Mouse (Mus musculus) frontal cortex, postnatal 14 days (tissue): ENCODE data around the gene Fndc7.
"Not testable (repeated sequence)": the region's sequence is repeated elsewhere in the genome, so short reads cannot be mapped to it uniquely, and the experiment has no call there.

Experiments
- DNase-seq, 2 experiments: peaks; one replicate each; pipeline ENCODE4 v3.0.0; 2022; ENCODE audit warnings: low spot score in 2 of 2

The Fndc7 gene

DNA sequence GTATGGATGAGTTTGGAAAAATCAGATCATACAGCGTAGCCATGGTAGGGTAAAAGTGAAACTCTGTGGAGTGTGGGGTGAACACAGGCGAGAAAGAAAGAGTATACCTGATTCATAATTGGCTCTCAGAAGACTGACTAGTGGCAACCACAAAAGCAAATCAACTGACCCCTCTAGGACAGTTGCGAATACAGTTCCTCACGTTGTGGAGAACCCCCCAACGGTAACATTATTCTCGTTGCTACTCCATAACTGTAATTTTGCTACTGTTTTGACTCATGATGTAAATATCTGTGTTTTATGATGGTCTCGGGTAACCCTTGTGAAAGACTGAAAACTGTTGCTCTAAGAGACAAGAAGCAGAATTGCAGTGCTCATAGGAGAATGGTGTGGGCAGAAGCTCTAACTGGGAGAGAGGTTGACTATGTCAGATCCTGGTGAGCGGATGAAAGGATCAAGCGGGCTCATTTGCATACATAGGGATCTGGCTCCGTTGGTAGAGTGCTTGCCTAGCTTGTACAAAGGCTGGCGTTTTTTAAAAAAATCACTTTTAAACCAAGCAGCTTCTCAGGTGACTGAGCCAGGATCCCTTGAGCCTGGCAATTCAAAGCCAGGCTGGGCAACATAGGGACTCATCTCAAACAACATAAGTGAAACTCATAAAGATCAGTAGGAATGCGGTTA lies 2.7 kb downstream of the Fndc7 start:
- no peak for DNase-seq

DNA sequence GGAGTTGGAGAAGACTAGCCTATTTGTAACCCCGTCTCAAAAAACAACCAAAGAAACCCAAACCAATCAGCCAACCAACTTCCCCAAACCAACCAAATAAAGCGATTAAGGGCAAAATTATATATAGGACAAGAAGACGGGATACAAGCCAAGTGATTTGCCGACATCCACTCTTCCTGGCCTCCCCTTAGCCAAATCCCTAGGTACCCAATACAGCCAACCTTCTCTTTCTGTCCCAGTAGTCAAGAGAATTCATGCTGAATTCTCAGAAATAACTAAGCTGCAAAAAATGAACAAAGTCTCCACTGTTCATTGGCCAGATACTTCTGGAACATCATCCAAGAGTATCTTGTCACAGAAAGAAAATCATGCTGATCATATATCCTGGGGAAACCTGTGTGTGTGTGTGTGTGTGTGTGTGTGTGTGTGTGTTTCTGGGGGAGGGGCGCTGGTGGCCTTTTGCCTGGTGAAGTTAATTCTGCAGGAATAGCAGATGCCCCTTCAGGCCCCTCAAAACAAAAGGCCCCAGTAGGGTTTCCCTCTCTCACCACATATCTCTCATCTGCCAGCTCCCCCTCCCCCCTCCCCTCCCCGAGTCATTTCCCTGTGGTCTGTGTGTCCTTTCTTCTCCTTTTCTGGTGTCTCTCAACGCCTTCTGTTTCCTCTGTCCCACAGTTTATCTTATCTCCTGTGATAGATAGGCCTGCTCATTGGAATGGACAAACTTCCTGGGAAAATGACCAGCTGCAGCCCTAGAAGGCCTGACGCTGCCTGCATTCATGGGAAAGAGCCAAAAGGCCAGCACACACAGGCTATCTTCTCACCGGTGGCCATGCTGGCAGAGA lies 3.9 kb downstream of the Fndc7 start:
- no peak for DNase-seq

DNA sequence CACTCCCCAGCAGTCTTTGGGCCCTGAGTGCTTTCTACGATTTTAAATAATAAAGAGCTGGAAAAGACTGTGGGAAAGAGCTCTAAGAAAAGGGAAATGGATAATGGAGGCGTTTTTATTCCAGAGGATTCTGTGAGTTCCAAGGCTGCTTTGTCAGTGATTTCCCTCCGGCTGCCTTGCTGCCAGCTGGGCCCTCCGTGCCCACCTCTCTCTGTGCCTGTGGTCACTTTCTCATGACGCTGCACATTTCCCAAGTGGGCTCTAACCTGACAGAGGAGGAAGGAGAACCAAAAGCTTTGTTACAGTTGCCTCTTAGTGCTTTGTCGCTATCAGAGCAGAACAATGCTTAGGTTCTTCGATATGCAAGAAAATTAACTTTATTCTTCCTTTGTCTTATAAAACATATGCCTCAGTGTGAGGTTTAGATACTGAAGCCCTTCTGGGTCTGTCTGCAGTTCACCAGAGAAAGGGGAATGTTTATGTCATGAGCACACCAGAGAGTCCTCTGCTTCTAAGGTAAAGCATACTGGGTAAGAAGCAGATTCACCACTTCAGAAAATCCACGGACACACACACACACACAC lies 5.0 kb downstream of the Fndc7 start:
- no peak for DNase-seq

DNA sequence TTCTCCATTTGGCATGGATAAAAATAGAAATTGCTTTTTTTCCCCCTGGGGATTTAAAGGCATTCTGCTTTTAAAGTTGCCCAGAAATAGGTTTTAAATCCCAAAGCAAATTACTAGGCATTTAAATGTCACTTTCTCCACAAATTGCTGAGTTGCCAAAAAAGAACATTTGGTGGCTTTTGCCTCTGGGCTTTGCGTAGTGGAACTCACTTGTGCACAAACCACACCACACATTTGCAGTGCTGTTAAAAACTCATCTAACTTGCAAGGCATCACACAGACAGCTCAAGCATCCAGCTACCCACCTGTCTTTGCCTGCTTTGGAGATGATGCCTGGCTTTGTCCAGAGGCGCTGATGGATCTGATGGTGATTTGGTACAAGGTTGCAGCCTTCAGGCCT lies 6.7 kb downstream of the Fndc7 start:
- no peak for DNase-seq

DNA sequence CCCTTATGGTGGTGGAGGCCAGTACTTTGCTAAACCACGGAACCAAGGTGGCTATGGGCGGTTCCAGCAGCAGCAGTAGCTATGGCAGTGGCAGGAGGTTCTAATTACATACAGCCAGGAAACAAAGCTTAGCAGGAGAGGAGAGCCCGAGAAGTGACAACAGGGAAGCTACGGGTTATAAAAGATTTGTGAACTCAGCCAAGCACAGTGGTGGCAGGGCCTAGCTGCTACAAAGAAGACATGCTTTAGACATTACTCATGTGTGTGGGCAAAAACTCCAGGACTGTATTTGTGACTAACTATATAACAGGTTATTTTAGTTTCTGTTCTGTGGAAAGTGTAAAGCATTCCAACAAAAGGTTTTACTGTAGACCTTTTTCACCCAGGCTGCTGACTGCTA lies 7.9 kb downstream of the Fndc7 start:
- DNase-seq: not testable (repeated sequence)

DNA sequence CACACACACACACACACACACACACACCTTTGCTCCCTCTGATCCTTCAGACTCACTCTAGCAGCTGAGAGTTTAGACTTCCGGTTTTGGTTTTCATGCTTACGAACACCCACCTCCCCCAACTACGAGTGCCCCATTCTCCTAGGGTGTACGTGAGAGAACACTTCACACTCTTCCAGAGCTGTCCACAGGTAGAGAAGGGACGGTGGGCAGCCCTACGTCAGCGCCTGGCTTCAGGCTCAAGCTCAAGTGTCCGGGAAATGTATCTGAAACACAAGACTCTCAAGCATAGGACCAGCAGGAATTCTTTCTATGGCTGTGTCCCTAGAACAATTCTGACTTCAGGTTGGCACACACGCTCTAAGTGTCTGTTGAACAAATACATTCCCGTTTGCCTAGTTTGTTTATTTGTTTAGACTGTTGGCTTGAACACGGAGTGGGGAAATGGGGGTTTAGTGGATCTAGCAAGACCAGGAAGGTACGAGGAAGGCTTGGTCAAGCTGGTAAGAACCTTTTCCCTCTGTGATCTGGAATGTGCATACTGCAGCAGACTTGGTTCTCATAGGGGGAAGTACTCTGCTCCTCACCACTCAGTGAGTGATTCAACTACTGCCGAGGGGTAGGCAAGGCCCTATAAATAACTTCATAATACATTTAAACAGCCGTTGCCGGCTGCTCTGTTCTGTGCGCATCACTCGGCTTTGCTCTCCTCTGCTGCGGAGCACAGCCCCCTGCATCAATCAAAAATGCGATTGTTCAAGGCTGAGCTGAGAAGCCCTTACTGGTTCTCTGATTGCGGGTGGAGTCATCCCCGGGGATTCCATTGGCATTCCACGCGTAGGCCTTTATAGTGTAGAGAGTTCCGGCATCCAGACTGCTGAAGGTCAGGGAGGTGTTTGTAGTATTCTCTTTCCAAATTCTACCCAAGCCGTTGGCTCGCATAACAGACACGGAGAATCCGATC lies 9.0 kb downstream of the Fndc7 start:
- DNase-seq: peak in 1 of 2 experiments; percentile 33

DNA sequence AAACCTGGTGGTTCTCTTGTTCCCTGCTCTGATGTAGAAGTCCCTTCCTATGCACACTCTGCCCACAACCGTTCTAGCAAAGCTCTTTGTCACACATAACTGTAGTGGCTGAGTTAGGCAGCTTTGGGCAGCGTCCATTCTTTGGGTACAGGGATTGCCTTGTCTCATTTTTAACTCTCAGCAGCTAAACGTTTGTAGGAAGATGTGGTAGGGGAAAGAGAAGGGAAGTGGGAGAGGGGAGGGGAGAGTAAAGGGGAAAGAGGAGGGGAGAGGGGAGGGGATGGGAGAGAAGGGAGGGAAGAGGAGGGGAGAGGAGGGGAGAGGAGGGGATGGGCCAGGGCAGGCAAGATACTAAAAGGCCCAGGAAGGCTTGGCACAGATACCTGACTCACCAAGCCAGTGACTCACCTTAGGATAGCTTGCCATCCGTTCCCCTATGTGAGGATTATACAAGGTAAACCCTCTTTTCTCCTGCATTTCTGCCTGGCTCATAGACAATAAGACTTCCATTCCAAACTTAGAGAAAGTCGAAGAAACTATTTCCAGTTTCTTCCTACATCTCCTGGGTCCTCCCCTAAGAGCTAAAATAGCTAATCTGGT lies 9.9 kb downstream of the Fndc7 start:
- no peak for DNase-seq

DNA sequence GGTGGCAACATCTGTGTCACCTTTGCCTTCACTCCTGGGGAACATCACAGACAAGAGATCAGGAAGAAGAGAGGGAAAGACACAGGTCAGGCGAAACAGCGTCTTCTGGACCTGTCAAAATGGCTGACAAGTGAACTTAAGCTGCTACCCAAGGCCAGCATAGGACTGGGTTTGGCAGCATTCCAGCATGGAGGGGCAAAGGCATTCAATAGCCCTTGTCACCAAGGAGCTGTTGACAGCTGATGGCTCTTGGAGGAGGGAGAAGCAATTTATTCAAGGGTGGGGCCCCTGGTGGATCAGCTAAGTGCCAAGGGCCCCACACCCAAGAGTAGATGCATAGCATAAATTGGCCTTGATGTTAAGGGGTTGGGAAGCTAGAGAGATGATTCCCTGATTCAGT lies 10.7 kb downstream of the Fndc7 start:
- DNase-seq: no peak

DNA sequence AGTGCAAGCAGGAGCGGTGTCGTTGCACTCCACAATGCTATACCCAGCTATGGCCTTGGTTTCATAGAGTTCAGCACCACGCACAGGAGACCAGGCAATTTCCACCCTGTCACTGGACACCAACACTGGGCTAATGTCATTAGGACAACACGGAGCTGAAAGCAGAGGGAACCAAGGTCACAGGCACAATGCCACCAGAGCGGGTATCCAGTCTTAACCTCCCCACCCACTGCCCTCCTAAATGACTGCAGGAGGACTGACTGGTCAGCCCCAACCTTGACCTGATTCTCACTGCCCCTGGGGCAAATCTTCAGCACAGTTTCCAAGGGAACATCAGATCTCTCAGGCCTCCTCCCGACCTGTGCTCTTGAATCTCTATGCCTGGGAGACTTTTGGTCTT lies 19.2 kb downstream of the Fndc7 start:
- DNase-seq: no peak

DNA sequence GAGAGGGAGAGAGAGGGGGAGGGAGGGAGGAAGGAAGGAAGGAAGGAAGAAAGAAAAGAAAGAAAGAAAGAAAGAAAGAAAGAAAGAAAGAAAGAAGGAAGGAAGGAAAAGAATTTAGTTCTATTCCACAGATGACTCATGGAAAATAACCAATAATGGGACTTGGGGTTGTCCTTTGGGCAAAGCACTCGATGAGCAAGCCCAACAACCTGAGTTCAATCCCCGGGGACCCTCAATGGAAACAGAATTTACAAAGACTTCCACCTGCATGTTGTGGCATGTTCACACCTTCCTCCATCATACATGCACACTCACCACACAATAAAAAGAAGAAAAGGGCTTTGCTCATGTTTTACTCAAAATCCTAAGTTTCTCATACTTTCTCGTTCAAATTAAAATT lies 22.4 kb downstream of the Fndc7 start:
- DNase-seq: no peak

DNA sequence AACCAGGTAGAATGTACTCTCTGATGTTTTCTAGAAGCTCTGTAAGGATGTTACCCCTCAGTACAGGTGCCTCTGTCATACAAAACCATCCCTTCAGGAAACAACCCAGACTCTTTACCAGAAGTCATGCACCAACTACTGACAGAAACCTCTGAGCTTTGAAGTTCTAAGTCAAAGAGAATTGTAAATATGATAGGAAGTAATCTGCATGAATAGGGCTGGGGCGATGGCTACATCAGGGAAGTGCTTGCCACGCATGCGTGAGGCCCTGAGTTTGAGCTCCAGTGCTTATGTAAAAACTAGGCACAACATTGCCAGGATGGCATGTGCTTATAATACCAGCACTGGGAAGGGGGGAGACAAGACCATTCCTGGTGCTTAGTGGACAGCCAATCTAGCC lies 24.1 kb downstream of the Fndc7 start:
- no peak for DNase-seq

DNA sequence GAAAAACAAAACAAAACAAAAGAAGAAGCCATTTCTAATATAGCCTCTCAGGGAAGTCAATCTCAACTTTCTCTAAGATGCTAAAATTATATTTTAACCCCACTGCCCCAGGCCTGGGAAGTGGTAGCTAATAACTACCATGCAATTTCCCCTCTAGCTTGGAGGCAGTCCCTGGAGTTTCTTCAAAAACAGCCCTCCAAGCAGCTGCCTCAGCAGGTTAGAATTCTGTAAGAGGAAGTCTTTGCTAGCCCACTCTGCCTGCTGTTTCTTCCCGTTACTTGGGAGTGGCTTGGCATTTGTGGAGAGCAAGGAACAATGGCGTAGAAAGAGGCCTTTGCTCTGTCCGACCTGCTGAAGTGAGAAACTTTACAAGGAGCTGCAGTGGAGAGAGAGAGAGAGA lies 24.7 kb downstream of the Fndc7 start:
- DNase-seq: no peak

DNA sequence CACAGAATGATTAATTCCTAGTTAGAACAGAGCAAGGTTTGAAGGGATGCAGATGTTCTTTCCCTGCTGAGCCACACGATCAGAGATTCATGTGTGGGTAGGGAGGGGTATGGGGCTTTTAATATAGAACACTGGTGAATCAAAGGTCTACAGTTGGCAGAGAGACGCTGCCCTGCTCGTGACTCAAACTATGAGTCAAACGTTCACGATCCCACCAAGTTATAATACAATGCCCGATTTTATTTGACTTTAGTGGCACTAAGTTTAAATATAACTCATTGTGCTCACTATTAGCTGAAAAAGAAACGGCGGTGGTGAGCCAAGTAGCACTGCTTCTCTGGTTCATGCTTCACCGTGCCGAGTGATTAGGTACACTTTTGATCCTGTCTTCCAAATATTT lies 26.7 kb downstream of the Fndc7 start:
- no peak for DNase-seq

DNA sequence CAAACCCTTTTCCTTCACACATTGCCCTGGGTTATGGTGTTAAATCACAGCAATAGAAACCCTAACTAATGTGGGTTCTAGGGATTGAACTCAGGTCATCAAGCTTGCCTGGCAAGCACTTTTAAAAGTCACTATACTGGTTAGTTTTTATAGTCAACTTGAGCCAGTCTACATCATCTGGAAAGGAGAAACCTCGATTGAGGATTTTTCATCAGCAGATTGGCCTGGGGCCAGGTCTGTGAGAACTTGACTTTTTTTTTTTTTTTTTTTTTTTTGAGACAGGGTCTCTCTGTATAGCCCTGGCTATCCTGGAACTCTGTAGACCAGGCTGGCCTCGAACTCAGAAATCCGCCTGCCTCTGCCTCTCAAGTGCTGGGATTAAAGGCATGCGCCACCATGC lies 27.5 kb downstream of the Fndc7 start:
- DNase-seq: not testable (repeated sequence)

DNA sequence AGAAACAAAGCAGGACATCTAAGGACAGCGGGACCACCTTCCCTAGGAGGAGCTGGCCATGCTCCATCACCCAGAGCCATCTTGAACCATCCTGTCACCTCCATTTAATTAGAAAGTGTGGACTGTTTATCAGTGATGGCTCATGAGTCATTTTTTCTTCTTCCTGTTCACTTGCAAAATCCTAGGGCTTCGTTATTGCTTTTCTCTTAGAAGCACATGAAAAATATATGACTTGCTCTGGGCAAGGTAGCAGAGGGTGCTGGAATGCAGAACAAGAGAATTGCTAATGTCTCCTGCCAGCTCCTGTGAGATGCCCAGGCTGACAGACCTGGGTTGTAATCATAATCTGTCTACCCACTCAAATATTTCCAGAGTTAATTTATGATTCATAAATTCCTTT lies 29.0 kb downstream of the Fndc7 start:
- no peak for DNase-seq

DNA sequence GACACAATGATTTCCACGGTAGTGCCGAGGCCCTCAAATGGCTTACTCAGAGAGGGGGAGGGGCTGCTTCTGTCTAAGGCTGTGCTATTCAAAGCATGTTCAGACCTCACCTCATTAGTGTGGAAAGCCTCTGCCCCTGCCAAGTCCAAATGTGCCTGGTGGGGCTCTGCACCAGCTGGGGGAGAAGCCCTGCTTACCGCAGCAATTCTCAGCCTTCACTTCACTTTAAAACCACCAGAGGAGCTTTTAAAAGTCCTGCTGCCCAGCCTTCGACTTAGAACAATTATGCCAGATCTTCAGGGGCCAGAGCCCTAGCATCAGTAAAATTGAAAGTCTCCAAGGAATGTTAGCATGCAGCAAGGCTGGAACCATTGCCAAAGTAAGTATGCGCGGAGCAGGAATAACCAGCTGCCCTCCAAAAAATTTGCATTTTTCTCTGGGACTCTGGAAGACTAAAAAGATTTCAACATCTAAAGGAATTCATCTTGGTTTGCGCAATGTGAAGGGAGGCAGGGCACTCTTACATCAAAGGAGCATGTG lies 31.5 kb downstream of the Fndc7 start:
- DNase-seq: peak; percentile 21 to 32

DNA sequence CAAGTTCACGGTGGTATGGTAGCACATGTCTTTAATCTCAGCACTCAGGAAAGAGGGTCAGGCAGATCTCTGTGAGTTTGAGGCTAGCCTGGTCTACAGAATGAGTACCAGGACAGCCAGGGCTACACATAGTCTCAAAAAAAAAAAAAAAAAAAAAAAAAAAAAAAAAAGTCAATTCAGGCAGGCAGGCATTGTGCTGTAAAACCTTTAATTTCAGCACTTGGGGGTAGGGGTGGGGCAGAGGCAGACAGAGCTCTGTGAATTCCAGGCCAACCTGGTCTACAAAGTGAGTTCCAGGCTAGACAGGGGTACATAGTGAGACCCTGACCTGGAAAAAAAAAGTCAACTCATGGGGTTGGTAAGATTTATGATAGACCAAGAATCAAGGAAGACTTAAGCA lies 32.1 kb downstream of the Fndc7 start:
- no peak for DNase-seq

DNA sequence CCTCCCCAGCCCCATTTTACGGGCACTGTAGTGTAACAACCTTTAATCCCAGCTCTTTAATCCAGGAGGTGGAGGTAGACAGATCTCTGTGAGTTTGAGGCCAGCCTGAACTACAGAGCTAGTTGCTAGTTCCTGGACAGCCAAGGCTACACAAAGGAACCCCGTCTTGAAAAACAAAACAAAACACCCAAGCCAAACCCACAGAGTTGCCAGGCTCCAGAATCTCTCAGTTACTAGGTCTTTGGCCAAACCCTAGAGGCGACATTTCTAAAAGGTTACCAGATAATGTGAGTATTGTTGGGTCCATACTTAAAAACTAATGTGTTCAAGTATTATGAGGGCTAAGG lies 32.7 kb downstream of the Fndc7 start:
- no peak for DNase-seq

DNA sequence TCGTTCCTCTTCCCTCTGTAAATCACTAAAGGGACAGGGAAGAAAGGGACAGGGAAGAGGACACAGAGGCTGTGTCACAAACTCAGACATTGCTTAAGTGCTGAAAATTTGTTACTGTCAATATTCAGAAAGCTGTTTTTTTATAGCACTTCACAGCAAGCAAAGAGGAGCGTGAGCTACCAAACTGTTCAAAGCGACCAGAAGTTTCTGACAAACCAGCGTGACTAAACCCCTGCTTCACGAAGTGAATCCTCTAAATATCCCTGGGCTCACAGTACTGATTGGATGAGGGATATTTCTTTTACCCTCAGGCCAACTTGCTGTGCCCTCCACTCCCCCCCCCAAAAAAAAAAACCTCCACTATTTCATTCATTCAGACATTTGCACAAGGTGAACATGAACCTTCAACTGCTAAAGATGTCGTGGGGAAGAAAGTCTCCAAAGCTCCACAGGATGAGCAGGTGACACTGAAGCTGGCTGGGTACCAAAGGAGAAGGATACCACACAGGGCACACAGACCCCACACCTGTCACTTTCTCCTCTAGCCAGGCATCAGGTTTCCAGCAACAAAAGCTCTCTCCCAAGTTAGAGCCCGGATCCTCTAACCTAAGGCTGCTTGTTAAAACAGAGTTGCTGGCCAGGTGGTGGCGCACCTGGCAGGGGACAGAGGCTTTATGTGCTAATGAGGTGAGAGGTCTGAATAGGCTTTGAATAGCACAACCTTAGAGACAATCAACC lies 33.3 kb downstream of the Fndc7 start:
- no peak for DNase-seq

DNA sequence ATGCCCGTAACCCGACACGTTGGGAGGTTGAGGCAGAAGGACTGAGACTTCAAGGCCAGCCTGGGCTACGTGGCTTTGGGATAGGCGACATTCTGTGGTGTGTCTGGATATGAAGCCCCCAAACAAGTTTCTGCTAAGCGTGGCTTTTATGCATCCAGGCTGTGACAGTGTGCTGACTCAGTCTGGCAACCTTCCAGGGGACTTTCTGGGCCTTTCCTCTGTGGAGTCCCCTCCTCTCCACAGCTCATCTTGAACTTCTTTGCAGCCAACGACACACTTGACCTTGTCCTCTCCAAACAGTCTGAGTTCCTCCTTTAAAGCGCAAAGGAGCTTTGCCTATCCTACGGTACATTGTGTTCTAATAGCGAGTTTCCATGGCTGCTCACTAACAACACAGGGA lies 33.9 kb downstream of the Fndc7 start:
- no peak for DNase-seq

DNA sequence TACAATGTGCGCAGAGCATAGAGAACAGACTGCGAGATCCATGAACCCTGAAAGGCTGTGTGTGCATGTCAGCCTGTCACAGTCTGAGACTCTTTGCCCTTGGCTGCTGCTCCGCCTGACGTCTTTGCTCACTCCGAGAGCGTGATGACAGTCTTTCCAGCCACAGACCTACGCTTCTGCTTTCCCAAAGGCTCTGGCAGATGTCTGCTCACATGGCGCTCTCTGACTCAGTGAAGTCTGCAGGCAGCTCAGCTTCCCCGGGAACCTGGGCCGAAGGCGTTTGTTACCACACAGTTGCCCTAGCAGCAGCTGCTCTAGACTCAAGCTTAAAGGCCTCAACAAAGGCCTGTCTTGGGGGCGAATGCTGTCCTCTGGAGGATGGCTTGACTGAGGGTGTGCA lies 34.4 kb downstream of the Fndc7 start:
- DNase-seq: peak; percentile 69 to 83
